Mouse (Mus musculus): ENCODE measurements around the gene Kif14. TPM values are rescaled to one million over a fixed set of nuclear protein-coding genes. Genes with fewer than 3 reads are reported as not detected.

Kif14 gene
- polyA plus RNA-seq, 1 experiment from 2014 or later, result 9.0 TPM

- H3K4me2 ChIP-seq (ENCODE audit: low read depth), result no peak overlapping the region
- no peaks in the 10 kb centered on the region for H3K9me3 ChIP-seq (ENCODE audit: control insufficient read depth, low read length)
- H3K27me3 ChIP-seq (ENCODE audit: control insufficient read depth, insufficient read depth, low read length), result no peaks in the 10 kb centered on the region
- H3K27ac ChIP-seq (ENCODE audit: low read depth, low read length), result no peak overlapping the region
- no peaks in the 10 kb centered on the region for H3K4me1 ChIP-seq (ENCODE audit: control insufficient read depth, insufficient read depth, low read length)
- 38% methylated on average over 6 of the region's 6 CpGs for WGBS
- no peak overlapping the region for H3K9ac ChIP-seq (ENCODE audit: low read length)
- no peak overlapping the region for H3K4me3 ChIP-seq (ENCODE audit: low read depth, low read length)
- DNase-seq (ENCODE audit: low spot score), result no peak
- ATAC-seq (ENCODE audit: insufficient read depth, low FRiP score, low TSS enrichment), result no peak
- H3K36me3 ChIP-seq (ENCODE audit: control insufficient read depth, insufficient read depth, low read length), result no peaks in the 10 kb centered on the region; the same call in 1 of the 2 replicates
These were observed 46.2 kb downstream of the Kif14 start for GRCm38 (mm10) chr1:136512317-136512716.

GRCm38 (mm10) chr1:136513181-136513580, 47.0 kb downstream of the Kif14 start:
- Histone ChIP-seq H3K4me1 (ENCODE audit: control insufficient read depth, insufficient read depth, low read length) (no peaks in the 10 kb centered on the region), H3K27ac (ENCODE audit: low read depth, low read length) (no peak overlapping the region), H3K4me3 (ENCODE audit: low read depth, low read length) (no peak overlapping the region), H3K4me2 (ENCODE audit: low read depth) (no peak overlapping the region), H3K9me3 (ENCODE audit: control insufficient read depth, low read length) (no peaks in the 10 kb centered on the region), H3K36me3 (ENCODE audit: control insufficient read depth, insufficient read depth, low read length) (no peaks in the 10 kb centered on the region; the same call in 1 of the 2 replicates), H3K27me3 (ENCODE audit: control insufficient read depth, insufficient read depth, low read length) (no peaks in the 10 kb centered on the region), H3K9ac (ENCODE audit: low read length) (no peak overlapping the region)
- DNase-seq (ENCODE audit: low spot score) (no peak), ATAC-seq (ENCODE audit: insufficient read depth, low FRiP score, low TSS enrichment) (no peak)
- WGBS, result 93% methylated on average over 11 of the region's 11 CpGs

DNA sequence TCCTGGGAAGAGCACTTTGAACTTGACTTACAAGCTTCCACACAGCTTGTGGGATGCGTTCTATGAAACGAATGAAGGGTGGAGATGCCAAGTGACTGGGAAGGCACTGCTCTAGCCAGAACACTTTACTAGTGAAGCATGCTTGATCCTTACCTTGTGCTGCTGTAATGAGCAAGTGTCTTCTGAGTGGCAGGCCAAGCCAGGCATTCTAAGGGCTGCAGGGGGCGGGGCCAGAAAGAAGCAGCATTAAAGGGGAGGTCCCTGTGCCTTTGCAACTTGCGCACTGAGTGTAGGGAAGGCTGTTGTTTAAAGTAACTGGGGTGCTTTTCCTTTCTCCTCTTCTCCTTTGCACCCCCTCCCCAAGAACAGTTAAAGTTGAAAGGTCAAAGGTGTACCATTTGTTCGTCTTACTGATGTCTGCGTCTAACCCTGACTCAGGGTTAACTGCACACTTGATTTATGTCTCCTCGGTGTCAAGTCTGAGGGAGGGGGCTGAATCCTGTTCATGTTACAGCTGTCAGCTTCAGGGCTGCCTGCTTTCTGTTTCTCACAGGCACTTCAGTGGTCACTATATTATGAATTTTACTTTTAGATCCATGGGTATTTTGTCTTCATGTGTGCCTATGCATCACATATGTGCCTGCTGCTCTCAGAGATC, 52.7 kb downstream of the Kif14 start:
- Histone ChIP-seq H3K4me3 (ENCODE audit: low read depth, low read length) (no peak overlapping the region), H3K9me3 (ENCODE audit: control insufficient read depth, low read length) (no peaks in the 10 kb centered on the region), H3K9ac (ENCODE audit: low read length) (no peak overlapping the region), H3K27me3 (ENCODE audit: control insufficient read depth, insufficient read depth, low read length) (no peaks in the 10 kb centered on the region), H3K4me1 (ENCODE audit: control insufficient read depth, insufficient read depth, low read length) (no peaks in the 10 kb centered on the region), H3K36me3 (ENCODE audit: control insufficient read depth, insufficient read depth, low read length) (no peaks in the 10 kb centered on the region; the same call in 1 of the 2 replicates), H3K27ac (ENCODE audit: low read depth, low read length) (no peak overlapping the region), H3K4me2 (ENCODE audit: low read depth) (no peak overlapping the region)
- no peak for DNase-seq (ENCODE audit: low spot score)
- no peak for ATAC-seq (ENCODE audit: insufficient read depth, low FRiP score, low TSS enrichment)
- WGBS, result 45% methylated on average over 7 of the region's 7 CpGs

- Histone ChIP-seq H3K4me3 (ENCODE audit: low read depth, low read length) (no peak overlapping the region), H3K27ac (ENCODE audit: low read depth, low read length) (no peak overlapping the region), H3K9ac (ENCODE audit: low read length) (no peak overlapping the region), H3K27me3 (ENCODE audit: control insufficient read depth, insufficient read depth, low read length) (no peaks in the 10 kb centered on the region), H3K4me2 (ENCODE audit: low read depth) (no peak overlapping the region), H3K36me3 (ENCODE audit: control insufficient read depth, insufficient read depth, low read length) (no peaks in the 10 kb centered on the region), H3K9me3 (ENCODE audit: control insufficient read depth, low read length) (no peaks in the 10 kb centered on the region), H3K4me1 (ENCODE audit: control insufficient read depth, insufficient read depth, low read length) (no peaks in the 10 kb centered on the region)
- ATAC-seq (ENCODE audit: insufficient read depth, low FRiP score, low TSS enrichment) (no peak), DNase-seq (ENCODE audit: low spot score) (no peak)
- 85% methylated on average over 11 of the region's 11 CpGs for WGBS
These were observed 55.3 kb downstream of the Kif14 start for GRCm38 (mm10) chr1:136521363-136521937.

DNA sequence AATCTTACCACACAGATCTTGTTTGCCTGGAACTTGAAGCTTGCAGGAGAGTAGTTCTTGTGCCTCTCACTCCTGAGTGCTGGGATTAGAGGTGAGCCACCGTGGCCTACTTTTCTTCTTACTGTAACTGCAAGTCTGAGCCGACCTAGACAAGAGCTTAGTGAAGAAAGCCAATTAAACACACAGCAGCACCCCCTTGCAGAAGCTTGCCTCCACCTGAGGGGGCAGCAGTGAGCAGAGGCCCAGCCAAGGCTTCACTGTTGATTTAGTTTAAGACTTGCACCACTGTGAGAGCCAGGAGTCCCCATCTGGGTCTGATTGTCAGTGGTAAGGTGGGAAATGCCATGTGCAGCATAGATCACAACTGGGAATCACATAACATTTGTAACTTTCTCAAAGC, 58.8 kb downstream of the Kif14 start:
- DNase-seq (ENCODE audit: low spot score) (peak; percentile 68), ATAC-seq (ENCODE audit: insufficient read depth, low FRiP score, low TSS enrichment) (no peak)
- 42% methylated on average over 2 of the region's 2 CpGs for WGBS
- Histone ChIP-seq H3K4me3 (ENCODE audit: low read depth, low read length) (no peak overlapping the region), H3K9me3 (ENCODE audit: control insufficient read depth, low read length) (no peaks in the 10 kb centered on the region), H3K27me3 (ENCODE audit: control insufficient read depth, insufficient read depth, low read length) (no peaks in the 10 kb centered on the region), H3K9ac (ENCODE audit: low read length) (no peak overlapping the region), H3K27ac (ENCODE audit: low read depth, low read length) (no peak overlapping the region), H3K36me3 (ENCODE audit: control insufficient read depth, insufficient read depth, low read length) (no peaks in the 10 kb centered on the region), H3K4me1 (ENCODE audit: control insufficient read depth, insufficient read depth, low read length) (no peaks in the 10 kb centered on the region), H3K4me2 (ENCODE audit: low read depth) (no peak overlapping the region)

DNA sequence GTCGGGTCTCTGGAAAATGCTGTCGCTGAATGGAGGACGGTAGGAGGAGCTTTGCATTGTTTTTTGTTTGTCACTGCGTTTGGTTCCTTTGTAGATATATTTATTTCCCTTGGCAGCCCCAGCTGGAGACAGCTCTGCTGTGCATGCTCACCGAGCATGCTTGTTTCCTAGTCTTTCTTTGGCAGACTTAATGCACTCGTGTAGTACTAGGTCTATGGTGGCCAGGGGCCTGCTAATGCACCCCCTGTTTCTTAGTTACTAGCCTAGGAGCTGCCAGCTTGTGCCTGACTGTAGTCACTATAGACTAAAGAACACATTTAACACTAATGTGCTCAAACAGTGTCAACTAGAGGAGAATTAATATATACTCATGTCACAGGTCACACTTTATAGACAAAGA, 59.7 kb downstream of the Kif14 start:
- H3K9me3 ChIP-seq (ENCODE audit: control insufficient read depth, low read length), result no peaks in the 10 kb centered on the region
- no peak overlapping the region for H3K9ac ChIP-seq (ENCODE audit: low read length)
- H3K4me1 ChIP-seq (ENCODE audit: control insufficient read depth, insufficient read depth, low read length), result no peaks in the 10 kb centered on the region
- H3K27me3 ChIP-seq (ENCODE audit: control insufficient read depth, insufficient read depth, low read length), result no peaks in the 10 kb centered on the region
- H3K4me2 ChIP-seq (ENCODE audit: low read depth), result no peak overlapping the region
- 78% methylated on average over 6 of the region's 6 CpGs for WGBS
- H3K4me3 ChIP-seq (ENCODE audit: low read depth, low read length), result no peak overlapping the region
- no peak overlapping the region for H3K27ac ChIP-seq (ENCODE audit: low read depth, low read length)
- no peak for DNase-seq (ENCODE audit: low spot score)
- no peaks in the 10 kb centered on the region for H3K36me3 ChIP-seq (ENCODE audit: control insufficient read depth, insufficient read depth, low read length)
- no peak for ATAC-seq (ENCODE audit: insufficient read depth, low FRiP score, low TSS enrichment)

GRCm38 (mm10) chr1:136527163-136527562, 61.0 kb downstream of the Kif14 start:
- H3K4me3 ChIP-seq (ENCODE audit: low read depth, low read length), result no peak overlapping the region
- no peak overlapping the region for H3K27ac ChIP-seq (ENCODE audit: low read depth, low read length)
- no peaks in the 10 kb centered on the region for H3K27me3 ChIP-seq (ENCODE audit: control insufficient read depth, insufficient read depth, low read length)
- no peak overlapping the region for H3K4me2 ChIP-seq (ENCODE audit: low read depth)
- H3K9ac ChIP-seq (ENCODE audit: low read length), result no peak overlapping the region
- DNase-seq (ENCODE audit: low spot score) (no peak), ATAC-seq (ENCODE audit: insufficient read depth, low FRiP score, low TSS enrichment) (no peak)
- H3K9me3 ChIP-seq (ENCODE audit: control insufficient read depth, low read length), result no peaks in the 10 kb centered on the region
- no peaks in the 10 kb centered on the region for H3K4me1 ChIP-seq (ENCODE audit: control insufficient read depth, insufficient read depth, low read length)
- no peaks in the 10 kb centered on the region for H3K36me3 ChIP-seq (ENCODE audit: control insufficient read depth, insufficient read depth, low read length)
- WGBS, result 90% methylated on average over 16 of the region's 16 CpGs

DNA sequence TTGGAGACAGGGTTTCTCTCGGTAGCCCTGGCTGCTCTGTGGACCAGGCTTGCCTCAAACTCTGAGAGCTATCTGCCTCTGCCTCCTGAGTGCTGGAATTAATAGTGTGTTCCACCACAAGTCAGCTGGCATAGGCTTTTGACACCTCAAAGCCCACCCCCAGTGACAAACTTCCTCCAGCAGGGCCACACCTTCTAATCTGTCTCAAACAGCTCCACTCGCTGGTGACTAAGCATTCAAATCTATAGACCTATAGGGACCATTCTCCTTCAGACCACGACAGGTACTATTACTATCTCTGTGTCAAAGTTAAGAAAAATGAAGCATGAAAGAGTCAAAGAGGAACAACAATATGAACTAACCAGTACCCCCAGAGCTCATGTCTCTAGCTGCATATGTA, 66.4 kb downstream of the Kif14 start:
- Histone ChIP-seq H3K9ac (ENCODE audit: low read length) (no peak overlapping the region), H3K4me3 (ENCODE audit: low read depth, low read length) (no peak overlapping the region), H3K27ac (ENCODE audit: low read depth, low read length) (no peak overlapping the region), H3K4me2 (ENCODE audit: low read depth) (no peak overlapping the region), H3K27me3 (ENCODE audit: control insufficient read depth, insufficient read depth, low read length) (no peaks in the 10 kb centered on the region), H3K36me3 (ENCODE audit: control insufficient read depth, insufficient read depth, low read length) (no peaks in the 10 kb centered on the region), H3K4me1 (ENCODE audit: control insufficient read depth, insufficient read depth, low read length) (no peaks in the 10 kb centered on the region), H3K9me3 (ENCODE audit: control insufficient read depth, low read length) (no peaks in the 10 kb centered on the region)
- WGBS, result 87% methylated on average over 3 of the region's 3 CpGs
- no peak for ATAC-seq (ENCODE audit: insufficient read depth, low FRiP score, low TSS enrichment)
- no peak for DNase-seq (ENCODE audit: low spot score)

- WGBS, result 92% methylated on average over 6 of the region's 6 CpGs
- H3K27ac ChIP-seq (ENCODE audit: low read depth, low read length), result no peak overlapping the region
- H3K4me1 ChIP-seq (ENCODE audit: control insufficient read depth, insufficient read depth, low read length), result no peaks in the 10 kb centered on the region
These were observed 70.8 kb downstream of the Kif14 start for GRCm38 (mm10) chr1:136536947-136537346.

More at GRCm38 (mm10) chr1:136536947-136537346, 70.8 kb downstream of the Kif14 start:
- Histone ChIP-seq H3K27me3 (ENCODE audit: control insufficient read depth, insufficient read depth, low read length) (no peaks in the 10 kb centered on the region), H3K4me3 (ENCODE audit: low read depth, low read length) (no peak overlapping the region), H3K9ac (ENCODE audit: low read length) (no peak overlapping the region), H3K36me3 (ENCODE audit: control insufficient read depth, insufficient read depth, low read length) (no peaks in the 10 kb centered on the region), H3K9me3 (ENCODE audit: control insufficient read depth, low read length) (no peaks in the 10 kb centered on the region), H3K4me2 (ENCODE audit: low read depth) (no peak overlapping the region)
- ATAC-seq (ENCODE audit: insufficient read depth, low FRiP score, low TSS enrichment) (no peak), DNase-seq (ENCODE audit: low spot score) (no peak)

Data from neural tube, embryonic 11.5 days (tissue).